Mouse (Mus musculus): ENCODE results near the gene Nkx6-2. TPM values are rescaled to one million over a fixed set of nuclear protein-coding genes. Genes with fewer than 3 reads are reported as not detected.
A peak's percentile ranks its signal among the peaks of the same experiment; 100 is the strongest.

Gene Nkx6-2
- polyA plus RNA-seq, 1 experiment from 2014 or later: 4.2 TPM

GRCm38 (mm10) chr7:139590302-139590701, 7.7 kb upstream of the Nkx6-2 start:
- Histone ChIP-seq H3K9ac (replicated peaks; ENCODE audit: low read length) (no peak overlapping the region), H3K36me3 (replicated peaks; ENCODE audit: control insufficient read depth, insufficient read depth, low read depth, low read length) (no peaks in the 10 kb centered on the region), H3K4me3 (ENCODE audit: low read depth, low read length) (no peak overlapping the region), H3K4me1 (ENCODE audit: control insufficient read depth, insufficient read depth, low read length) (no peaks in the 10 kb centered on the region), H3K27ac (replicated peaks; ENCODE audit: low read depth, low read length) (no peak overlapping the region), H3K9me3 (replicated peaks; ENCODE audit: control insufficient read depth, low read length) (no peaks in the 10 kb centered on the region), H3K4me2 (ENCODE audit: low read depth, low read length) (no peak overlapping the region), H3K27me3 (ENCODE audit: control insufficient read depth, insufficient read depth, low read length) (peaks cover 20% of the 10 kb centered on the region)
- ATAC-seq (replicated peaks; ENCODE audit: insufficient number of reproducible peaks, low FRiP score, low TSS enrichment, low read depth) (no peak), DNase-seq (ENCODE audit: low spot score) (peak; percentile 63)
- 34% methylated on average over 3 of the region's 3 CpGs for WGBS

- H3K4me1 ChIP-seq (ENCODE audit: control insufficient read depth, insufficient read depth, low read length): no peaks in the 10 kb centered on the region
- WGBS: 51% methylated on average over 7 of the region's 7 CpGs
- H3K9me3 ChIP-seq (replicated peaks; ENCODE audit: control insufficient read depth, low read length): no peaks in the 10 kb centered on the region
- H3K27ac ChIP-seq (replicated peaks; ENCODE audit: low read depth, low read length): no peak overlapping the region
- DNase-seq (ENCODE audit: low spot score) (no peak), ATAC-seq (replicated peaks; ENCODE audit: insufficient number of reproducible peaks, low FRiP score, low TSS enrichment, low read depth) (no peak)
- no peaks in the 10 kb centered on the region for H3K36me3 ChIP-seq (replicated peaks; ENCODE audit: control insufficient read depth, insufficient read depth, low read depth, low read length)
- H3K9ac ChIP-seq (replicated peaks; ENCODE audit: low read length): no peak overlapping the region
- H3K4me2 ChIP-seq (ENCODE audit: low read depth, low read length): no peak overlapping the region
- H3K27me3 ChIP-seq (ENCODE audit: control insufficient read depth, insufficient read depth, low read length): peaks cover 38% of the 10 kb centered on the region
- no peak overlapping the region for H3K4me3 ChIP-seq (ENCODE audit: low read depth, low read length)
These were observed 5.3 kb upstream of the Nkx6-2 start for GRCm38 (mm10) chr7:139587919-139588318.

GRCm38 (mm10) chr7:139585183-139585821, 2.7 kb upstream of the Nkx6-2 start:
- Histone ChIP-seq H3K9ac (replicated peaks; ENCODE audit: low read length) (no peak overlapping the region; the same call in 1 of the 2 replicates), H3K4me1 (ENCODE audit: control insufficient read depth, insufficient read depth, low read length) (peaks cover 8% of the 10 kb centered on the region), H3K27ac (replicated peaks; ENCODE audit: low read depth, low read length) (no peak overlapping the region), H3K27me3 (ENCODE audit: control insufficient read depth, insufficient read depth, low read length) (peaks cover 64% of the 10 kb centered on the region), H3K4me2 (ENCODE audit: low read depth, low read length) (no peak overlapping the region), H3K4me3 (ENCODE audit: low read depth, low read length) (no peak overlapping the region), H3K36me3 (replicated peaks; ENCODE audit: control insufficient read depth, insufficient read depth, low read depth, low read length) (no peaks in the 10 kb centered on the region), H3K9me3 (replicated peaks; ENCODE audit: control insufficient read depth, low read length) (no peaks in the 10 kb centered on the region)
- 2% methylated on average over 29 of the region's 29 CpGs for WGBS
- DNase-seq (ENCODE audit: low spot score) (no peak), ATAC-seq (replicated peaks; ENCODE audit: insufficient number of reproducible peaks, low FRiP score, low TSS enrichment, low read depth) (no peak)

GRCm38 (mm10) chr7:139584221-139585175, 1.9 kb upstream of the Nkx6-2 start:
- DNase-seq (ENCODE audit: low spot score): peak; percentile 22
- Histone ChIP-seq H3K9me3 (replicated peaks; ENCODE audit: control insufficient read depth, low read length) (no peaks in the 10 kb centered on the region), H3K4me1 (ENCODE audit: control insufficient read depth, insufficient read depth, low read length) (peaks cover 8% of the 10 kb centered on the region), H3K27ac (replicated peaks; ENCODE audit: low read depth, low read length) (no peak overlapping the region), H3K36me3 (replicated peaks; ENCODE audit: control insufficient read depth, insufficient read depth, low read depth, low read length) (no peaks in the 10 kb centered on the region), H3K4me2 (ENCODE audit: low read depth, low read length) (0 out of 2 replicates have a peak overlapping the region, but pooled peaks have one; percentile 7), H3K4me3 (ENCODE audit: low read depth, low read length) (no peak overlapping the region; the same call in 1 of the 2 replicates), H3K9ac (replicated peaks; ENCODE audit: low read length) (no peak overlapping the region; the same call in 1 of the 2 replicates), H3K27me3 (ENCODE audit: control insufficient read depth, insufficient read depth, low read length) (peaks cover 72% of the 10 kb centered on the region)
- WGBS: under 1% methylated on average over 53 of the region's 53 CpGs
- no peak for ATAC-seq (replicated peaks; ENCODE audit: insufficient number of reproducible peaks, low FRiP score, low TSS enrichment, low read depth)

GRCm38 (mm10) chr7:139583094-139583737, 619 bp upstream of the Nkx6-2 start:
- Histone ChIP-seq H3K4me3 (ENCODE audit: low read depth, low read length) (no peak overlapping the region), H3K9me3 (replicated peaks; ENCODE audit: control insufficient read depth, low read length) (no peaks in the 10 kb centered on the region), H3K9ac (replicated peaks; ENCODE audit: low read length) (no peak overlapping the region), H3K27ac (replicated peaks; ENCODE audit: low read depth, low read length) (no peak overlapping the region), H3K4me1 (ENCODE audit: control insufficient read depth, insufficient read depth, low read length) (peaks cover 8% of the 10 kb centered on the region), H3K36me3 (replicated peaks; ENCODE audit: control insufficient read depth, insufficient read depth, low read depth, low read length) (no peaks in the 10 kb centered on the region), H3K4me2 (ENCODE audit: low read depth, low read length) (no peak overlapping the region), H3K27me3 (ENCODE audit: control insufficient read depth, insufficient read depth, low read length) (peaks cover 83% of the 10 kb centered on the region)
- DNase-seq (ENCODE audit: low spot score): peak; percentile 8
- WGBS: 9% methylated on average over 17 of the region's 17 CpGs
- no peak for ATAC-seq (replicated peaks; ENCODE audit: insufficient number of reproducible peaks, low FRiP score, low TSS enrichment, low read depth)

GRCm38 (mm10) chr7:139581801-139582571, 611 bp downstream of the Nkx6-2 start:
- no peaks in the 10 kb centered on the region for H3K9me3 ChIP-seq (replicated peaks; ENCODE audit: control insufficient read depth, low read length)
- peaks cover 78% of the 10 kb centered on the region for H3K27me3 ChIP-seq (ENCODE audit: control insufficient read depth, insufficient read depth, low read length)
- WGBS: under 1% methylated on average over 69 of the region's 82 CpGs
- DNase-seq (ENCODE audit: low spot score): peak; percentile 41
- peak overlapping the region; percentile 13 for H3K9ac ChIP-seq (replicated peaks; ENCODE audit: low read length)
- H3K27ac ChIP-seq (replicated peaks; ENCODE audit: low read depth, low read length): no peak overlapping the region
- peaks cover 8% of the 10 kb centered on the region for H3K4me1 ChIP-seq (ENCODE audit: control insufficient read depth, insufficient read depth, low read length)
- ATAC-seq (replicated peaks; ENCODE audit: insufficient number of reproducible peaks, low FRiP score, low TSS enrichment, low read depth): peak; percentile 30; the same call in 1 of the 2 replicates
- no peaks in the 10 kb centered on the region for H3K36me3 ChIP-seq (replicated peaks; ENCODE audit: control insufficient read depth, insufficient read depth, low read depth, low read length)
- peak overlapping the region; percentile 35 for H3K4me3 ChIP-seq (ENCODE audit: low read depth, low read length)
- H3K4me2 ChIP-seq (ENCODE audit: low read depth, low read length): peak overlapping the region; percentile 61

- peaks cover 69% of the 10 kb centered on the region for H3K27me3 ChIP-seq (ENCODE audit: control insufficient read depth, insufficient read depth, low read length)
- H3K36me3 ChIP-seq (replicated peaks; ENCODE audit: control insufficient read depth, insufficient read depth, low read depth, low read length): no peaks in the 10 kb centered on the region
- H3K9ac ChIP-seq (replicated peaks; ENCODE audit: low read length): peak overlapping the region; percentile 13
- H3K4me1 ChIP-seq (ENCODE audit: control insufficient read depth, insufficient read depth, low read length): peaks cover 8% of the 10 kb centered on the region
- no peak overlapping the region for H3K27ac ChIP-seq (replicated peaks; ENCODE audit: low read depth, low read length)
- H3K9me3 ChIP-seq (replicated peaks; ENCODE audit: control insufficient read depth, low read length): no peaks in the 10 kb centered on the region
- DNase-seq (ENCODE audit: low spot score): peak; percentile 42
- 1% methylated on average over 78 of the region's 78 CpGs for WGBS
- ATAC-seq (replicated peaks; ENCODE audit: insufficient number of reproducible peaks, low FRiP score, low TSS enrichment, low read depth): no peak
- peak overlapping the region; percentile 35 for H3K4me3 ChIP-seq (ENCODE audit: low read depth, low read length)
- peak overlapping the region; percentile 61 for H3K4me2 ChIP-seq (ENCODE audit: low read depth, low read length)
These were observed 1.5 kb downstream of the Nkx6-2 start for GRCm38 (mm10) chr7:139580851-139581775.
